Mouse (Mus musculus) mouse embryonic stem cell (cell line): ENCODE results near the gene Vti1b.

Experiments
- in situ Hi-C, 2 experiments: fragments of 300-500 bp; cut with MboI; formaldehyde crosslinking; loops; 1 replicate in 1 of 2; 3 replicates in 1 of 2; pipeline ENCODE4 v1.14.3; 2019 to 2020; ENCODE audit warnings: low sequenced_read_pairs in 2 of 2, low pct_unique_long_range_greater_than_20kb in 1 of 2, mixed read lengths in 1 of 2; ENCODE audit not compliant: unreplicated experiment in 1 of 2

The Vti1b gene

DNA sequence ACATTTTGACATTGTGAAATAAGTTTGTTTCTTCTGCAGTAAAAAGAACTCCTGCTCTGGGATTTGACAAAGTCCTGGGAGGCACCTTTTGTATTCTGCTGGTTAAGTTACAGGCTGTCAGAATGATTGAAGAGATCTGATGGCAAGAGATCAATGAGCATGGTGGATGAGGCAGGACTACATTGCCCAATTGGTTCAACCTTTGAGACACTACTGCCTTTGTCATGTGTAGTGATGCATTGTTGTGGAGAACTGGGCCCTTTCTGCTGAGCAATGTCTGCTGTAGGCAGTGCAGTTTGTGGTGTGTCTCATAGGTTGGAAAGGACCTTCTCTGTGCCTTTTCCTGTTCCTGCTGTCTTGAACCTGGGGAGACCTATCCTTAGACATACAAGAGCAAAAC, 31.1 kb downstream of the Vti1b start:
- in situ Hi-C loops: no loop called here

- in situ Hi-C loops: no loop called here
Measured at GRCm38 (mm10) chr12:79140811-79141210, 31.7 kb downstream of the Vti1b start.

DNA sequence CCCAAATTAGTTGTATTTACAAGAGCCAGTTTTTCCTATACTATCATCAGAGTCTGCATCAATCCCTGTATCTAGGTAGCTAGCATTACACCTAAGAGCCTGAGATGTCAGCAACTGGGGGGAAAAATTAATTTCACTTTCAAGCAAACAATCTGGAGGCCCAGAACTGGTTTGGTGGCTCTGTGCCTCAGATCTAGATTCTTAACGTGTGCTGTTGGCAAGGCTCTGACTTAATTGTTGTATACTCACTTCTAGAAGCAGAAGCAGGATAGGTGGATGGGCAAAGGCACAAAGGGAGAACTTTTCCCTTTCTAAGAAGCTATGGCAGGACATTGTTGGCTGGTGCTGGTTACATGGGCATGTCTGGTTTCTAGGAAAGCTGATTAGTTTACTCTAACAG, 33.0 kb downstream of the Vti1b start:
- in situ Hi-C loops: no loop called here

- in situ Hi-C loops: no loop called here
Measured at GRCm38 (mm10) chr12:79138999-79139398, 33.5 kb downstream of the Vti1b start.

DNA sequence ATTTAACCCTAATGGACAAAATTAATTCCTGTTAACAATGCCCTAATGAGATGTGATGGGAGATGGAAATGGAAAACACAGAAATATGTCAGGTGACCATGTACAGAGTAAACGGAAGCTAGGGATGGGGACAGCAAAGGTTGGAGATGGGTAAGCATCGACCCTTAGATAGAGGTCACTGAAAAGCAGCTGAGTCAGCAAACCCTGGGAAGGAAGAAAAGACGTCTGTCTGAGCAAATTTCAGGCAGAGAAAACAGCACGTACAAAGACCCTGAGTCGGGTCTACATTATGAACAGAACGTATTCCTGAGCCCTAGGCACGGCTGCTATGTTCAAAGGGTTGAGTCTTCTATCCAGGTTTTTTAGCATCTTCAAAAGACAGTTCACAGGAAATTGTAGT, 35.5 kb downstream of the Vti1b start:
- in situ Hi-C loops: no loop called here

- in situ Hi-C loops: no loop called here
Measured at GRCm38 (mm10) chr12:79135105-79135504, 37.4 kb downstream of the Vti1b start.

DNA sequence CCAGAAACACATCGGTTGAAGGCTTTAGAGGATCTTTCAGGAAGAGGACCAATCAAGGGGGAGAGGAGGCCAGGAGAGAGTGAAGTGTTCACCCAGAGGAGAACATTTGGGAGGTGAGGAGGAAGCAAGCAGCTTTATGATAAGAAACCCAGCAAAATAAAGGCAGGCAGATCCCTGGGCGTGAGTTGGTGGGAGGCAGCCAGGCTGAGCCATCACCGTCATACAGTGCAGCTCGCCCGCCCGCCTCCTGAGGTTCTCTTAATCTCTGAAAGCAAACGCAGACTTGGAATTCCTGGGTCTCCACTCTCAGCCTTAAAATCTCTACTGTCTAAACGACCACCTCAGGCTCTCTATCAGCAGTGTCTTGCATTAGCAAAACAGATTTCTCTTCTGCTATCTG, 37.8 kb downstream of the Vti1b start:
- in situ Hi-C loops: no loop called here

GRCm38 (mm10) chr12:79131706-79132460, 40.6 kb downstream of the Vti1b start:
- in situ Hi-C loops: no loop called here

DNA sequence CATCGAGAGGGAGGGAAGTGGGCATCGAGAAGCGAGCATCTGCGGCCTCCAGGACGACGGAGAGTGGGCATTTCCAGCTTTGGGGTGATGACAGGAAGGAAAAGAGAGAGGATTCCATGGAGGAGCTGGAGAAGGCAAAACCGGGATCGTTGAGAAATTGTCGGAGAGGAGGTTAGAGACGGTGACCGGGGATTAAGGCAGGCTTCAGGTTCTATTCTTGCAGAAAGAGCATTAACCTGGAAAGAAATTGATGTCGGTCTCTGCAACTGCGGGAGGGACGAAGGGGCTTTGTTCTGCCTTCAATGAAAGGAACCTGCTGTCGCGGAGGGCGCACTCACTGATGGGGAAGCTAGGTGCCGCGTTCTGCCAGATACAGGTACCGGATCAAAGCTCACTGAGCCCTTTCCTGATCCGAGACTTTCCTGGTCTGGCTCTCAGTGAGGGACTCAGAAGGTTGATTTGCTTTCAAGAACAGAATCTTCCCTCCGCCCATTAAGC, 41.2 kb downstream of the Vti1b start:
- in situ Hi-C loops: no loop called here

DNA sequence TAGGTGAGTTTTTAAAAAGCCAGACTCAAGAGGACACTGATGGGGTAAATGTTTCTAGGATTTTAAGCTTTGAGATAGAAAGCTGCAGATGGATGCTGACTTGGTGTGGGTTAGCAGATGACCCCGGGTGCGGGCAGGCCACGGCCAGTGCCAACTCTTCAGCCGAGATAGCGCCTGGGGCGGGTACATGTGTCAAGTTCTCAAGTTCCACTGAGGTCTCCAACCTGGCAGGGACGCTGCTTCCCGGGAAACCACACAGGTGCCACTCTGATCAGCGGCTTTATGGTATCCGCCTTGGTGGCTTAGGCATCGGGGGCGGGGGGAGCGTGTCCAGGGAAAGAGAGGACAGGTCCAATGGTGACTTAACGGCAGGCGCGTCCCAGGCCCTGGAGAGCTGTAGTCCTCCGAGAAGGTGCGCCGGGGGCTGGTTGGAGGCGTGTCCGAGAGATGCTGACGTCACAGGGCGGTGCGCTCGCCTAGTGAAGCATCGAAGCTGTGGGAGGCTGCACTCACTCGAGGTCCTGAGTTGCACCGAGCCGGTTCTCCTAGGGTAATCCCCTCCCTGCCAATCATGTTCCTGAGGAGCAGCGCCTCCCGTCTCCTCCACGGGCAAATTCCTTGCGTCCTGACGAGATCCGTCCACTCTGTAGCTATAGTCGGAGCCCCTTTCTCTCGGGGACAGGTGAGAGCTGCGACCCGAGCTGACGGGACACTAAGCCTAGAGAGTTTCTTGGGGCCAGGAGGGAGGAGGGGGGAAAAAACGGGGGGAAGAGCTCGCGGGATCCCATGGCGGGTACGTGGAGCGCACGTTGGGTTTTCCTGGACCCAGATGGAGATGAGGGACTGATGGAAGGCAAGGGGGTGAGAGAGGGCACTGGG, 41.9 kb downstream of the Vti1b start, which contains the start of gene Arg2:
Arg2 (plus strand) TSS at position 479 of the 879 bp plus-strand sequence.
- in situ Hi-C loops: no loop called here

DNA sequence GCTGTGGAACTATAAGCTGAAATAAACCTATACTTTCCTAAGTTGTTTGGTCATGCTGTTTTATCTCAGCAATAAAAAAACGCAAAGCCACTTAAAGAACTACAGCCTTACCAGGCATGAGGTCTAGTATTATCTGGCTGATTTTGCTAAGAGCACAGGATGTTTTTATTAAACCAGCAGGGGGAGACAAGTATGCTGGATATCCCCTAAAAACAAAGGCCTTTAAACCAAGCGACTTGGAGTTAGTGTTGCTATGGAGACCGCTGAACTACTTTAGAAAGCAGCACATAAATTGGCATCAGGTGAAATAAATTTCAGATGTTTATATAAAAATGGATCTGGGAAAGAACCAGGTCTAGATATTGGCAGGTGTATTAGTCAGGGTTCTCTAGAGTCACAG, 49.6 kb downstream of the Vti1b start:
- in situ Hi-C loops: no loop called here

GRCm38 (mm10) chr12:79118991-79119390, 53.5 kb downstream of the Vti1b start:
- in situ Hi-C loops: no loop called here
